In genomic region chr10:62329846-62330245, GRCm38 (mm10) we compare ENCODE assay signal across 13 mouse cellular contexts. TPM values are rescaled to one million over a fixed set of nuclear protein-coding genes. Genes with fewer than 3 reads are reported as not detected.
DNase-seq lines count a peak whose midpoint lies in the region; ATAC-seq and TF ChIP-seq lines count a peak whose summit lies in the region.
"Had no signal": no experiment of that assay in that cellular context is flagged by ENCODE, and none has a peak within 500 bp of the region (broad histone marks: within the 10 kb centered on the region; RNA-seq: fewer than 3 reads in every experiment).

No protein-coding gene starts in this region.

- 39% methylated on average over 7 of the region's 7 CpGs for WGBS in heart, embryonic 16.5 days
- 75% methylated on average over 7 of the region's 7 CpGs for WGBS in hindbrain, embryonic 12.5 days
- WGBS in midbrain, postnatal 0 days, result 80% methylated on average over 7 of the region's 7 CpGs

- peak overlapping the region; percentile 46; the same call in 1 of the 2 replicates for H3K27ac ChIP-seq in gastrocnemius, adult 2 months
- peak overlapping the region; percentile 95 for H3K27ac ChIP-seq in heart, embryonic 16.5 days (ENCODE audit: low read length)
- H3K27ac ChIP-seq in hindbrain, embryonic 12.5 days, result no peak overlapping the region
- H3K27ac ChIP-seq in midbrain, postnatal 0 days (ENCODE audit: low read depth, low read length), result no peak overlapping the region
- H3K27ac ChIP-seq: embryonic facial prominence, embryonic 15.5 days; liver, embryonic 14.5 days had no signal

- peak; percentile 26 for ATAC-seq in heart, embryonic 16.5 days (replicated peaks; ENCODE audit: extremely low read depth, insufficient read depth, low FRiP score)
- no peak for ATAC-seq in hindbrain, embryonic 12.5 days (ENCODE audit: low FRiP score)
- ATAC-seq in midbrain, postnatal 0 days (ENCODE audit: low FRiP score), result no peak

- H3K4me3 ChIP-seq in gastrocnemius, adult 2 months, result no peak overlapping the region
- H3K4me3 ChIP-seq in heart, embryonic 16.5 days (ENCODE audit: low read length), result peak overlapping the region; percentile 12; the same call in 1 of the 2 replicates
- no peak overlapping the region for H3K4me3 ChIP-seq in hindbrain, embryonic 12.5 days
- H3K4me3 ChIP-seq in midbrain, postnatal 0 days (ENCODE audit: low read depth, low read length), result no peak overlapping the region
- H3K4me3 ChIP-seq: embryonic facial prominence, embryonic 15.5 days; megakaryocyte, embryonic 14.5 days had no signal

- no peak for DNase-seq in gastrocnemius, adult 2 months
- no peak for DNase-seq in gastrocnemius, postnatal 14 days
- DNase-seq in adrenal gland, postnatal 10 days, result peak; percentile 57
- peak; percentile 77 for DNase-seq in kidney, postnatal 14 days
- DNase-seq in adipocyte (ENCODE audit: low spot score), result no peak
- DNase-seq in midbrain, postnatal 0 days (ENCODE audit: low spot score), result no peak
- DNase-seq: layer of hippocampus, adult 9-11 months; right cerebral cortex, adult 18-20 months had no signal

- peak overlapping the region; percentile 70 for H3K9ac ChIP-seq in heart, embryonic 16.5 days (ENCODE audit: low read length)
- no peak overlapping the region for H3K9ac ChIP-seq in hindbrain, embryonic 12.5 days
- H3K9ac ChIP-seq in midbrain, postnatal 0 days (replicated peaks; ENCODE audit: low read length, poor library complexity, severe bottlenecking), result no peak overlapping the region
- H3K9ac ChIP-seq: embryonic facial prominence, embryonic 15.5 days; liver, embryonic 14.5 days had no signal

- no peaks in the 10 kb centered on the region for H3K27me3 ChIP-seq in heart, embryonic 16.5 days (ENCODE audit: control insufficient read depth, insufficient read depth, low read length)
- no peaks in the 10 kb centered on the region for H3K27me3 ChIP-seq in hindbrain, embryonic 12.5 days
- H3K27me3 ChIP-seq in midbrain, postnatal 0 days (ENCODE audit: insufficient read depth, low read length), result no peaks in the 10 kb centered on the region
- H3K27me3 ChIP-seq: embryonic facial prominence, embryonic 15.5 days; megakaryocyte, embryonic 14.5 days had no signal

- no peaks in the 10 kb centered on the region for H3K9me3 ChIP-seq in heart, embryonic 16.5 days (replicated peaks; ENCODE audit: control insufficient read depth, low read length)
- no peaks in the 10 kb centered on the region for H3K9me3 ChIP-seq in hindbrain, embryonic 12.5 days (replicated peaks)
- H3K9me3 ChIP-seq in midbrain, postnatal 0 days (ENCODE audit: low read length), result no peaks in the 10 kb centered on the region
- H3K9me3 ChIP-seq: embryonic facial prominence, embryonic 15.5 days; megakaryocyte, embryonic 14.5 days had no signal

- 0 out of 2 replicates have a peak, but pooled peaks cover 2% of the 10 kb centered on the region for H3K36me3 ChIP-seq in heart, embryonic 16.5 days (ENCODE audit: control insufficient read depth, insufficient read depth)
- no peaks in the 10 kb centered on the region for H3K36me3 ChIP-seq in hindbrain, embryonic 12.5 days
- H3K36me3 ChIP-seq in midbrain, postnatal 0 days (ENCODE audit: insufficient read depth, low read length), result no peaks in the 10 kb centered on the region
- H3K36me3 ChIP-seq: embryonic facial prominence, embryonic 15.5 days had no signal

- no peak for TF ChIP-seq CTCF in gastrocnemius, adult 2 months (IDR thresholded peaks at IDR 0.05)
- no peak for TF ChIP-seq CTCF in midbrain, postnatal 0 days (IDR thresholded peaks at IDR 0.05)

- H3K4me2 ChIP-seq in heart, embryonic 16.5 days (ENCODE audit: low read depth, low read length), result peak overlapping the region; percentile 48
- H3K4me2 ChIP-seq in hindbrain, embryonic 12.5 days (replicated peaks), result no peak overlapping the region
- H3K4me2 ChIP-seq in midbrain, postnatal 0 days (ENCODE audit: low read depth, low read length, poor library complexity, severe bottlenecking), result no peak overlapping the region
- H3K4me2 ChIP-seq: embryonic facial prominence, embryonic 15.5 days had no signal

- peaks cover 73% of the 10 kb centered on the region for H3K4me1 ChIP-seq in heart, embryonic 16.5 days (ENCODE audit: control insufficient read depth, insufficient read depth, low read length)
- H3K4me1 ChIP-seq in hindbrain, embryonic 12.5 days, result peaks cover 7% of the 10 kb centered on the region; the same call in 1 of the 2 replicates
- no peaks in the 10 kb centered on the region; the same call in 1 of the 2 replicates for H3K4me1 ChIP-seq in midbrain, postnatal 0 days (ENCODE audit: insufficient read depth, low read length)

- intact Hi-C loops in gastrocnemius, adult 2 months (cut with DNase I), result no loop called here
- intact Hi-C loops in gastrocnemius, postnatal 14 days (cut with DNase I; ENCODE audit: low total_unique reads), result no loop called here

RNA-seq across cellular contexts. Expression of gene Hk1, which starts 49.9 kb away (rescaled TPM):
- total RNA-seq in gastrocnemius, adult 2 months (2021), result 1 to 10 TPM; 6.2 to 8.7 TPM
- total RNA-seq in gastrocnemius, postnatal 14 days (2021), result 10 to 100 TPM; 12.6 to 16.3 TPM
- 10 to 100 TPM; 27.3 to 38.4 TPM for total RNA-seq in adrenal gland, postnatal 10 days (2021)
- 232 and 240 TPM in 2 replicates for polyA plus RNA-seq in heart, embryonic 16.5 days (2015; fragmentation: Nextera tagmentation; extraction: Ambion mirVana)
- polyA plus RNA-seq in hindbrain, embryonic 12.5 days (2016; fragmentation: Nextera tagmentation; extraction: Ambion mirVana), result 56.6 and 60.7 TPM in 2 replicates
- 103 and 119 TPM in 2 replicates for total RNA-seq in midbrain, postnatal 0 days (2014; rRNA removed)
- polyA plus RNA-seq in midbrain, postnatal 0 days (2015; fragmentation: Nextera tagmentation; extraction: Ambion mirVana), result 157 and 163 TPM in 2 replicates

Comparison
In these comparisons a context has a peak if more than half of its experiments do, and no peak if none do; other contexts are left out.
1. DNase-seq: peak in adrenal gland, postnatal 10 days (single experiment) and kidney, postnatal 14 days (single experiment); none in gastrocnemius, adult 2 months (single experiment), gastrocnemius, postnatal 14 days (single experiment), adipocyte (single experiment) and midbrain, postnatal 0 days (single experiment).
2. H3K27ac ChIP-seq: peak in gastrocnemius, adult 2 months (single experiment) and heart, embryonic 16.5 days (single experiment); none in hindbrain, embryonic 12.5 days (single experiment) and midbrain, postnatal 0 days (single experiment).